In genomic region chr11:78180081-78180761, GRCm38 (mm10) we compare ENCODE assay signal across 9 mouse cellular contexts. TPM values are rescaled to one million over a fixed set of nuclear protein-coding genes. Genes with fewer than 3 reads are reported as not detected.
DNase-seq lines count a peak whose midpoint lies in the region; ATAC-seq lines count a peak whose summit lies in the region.
"Had no signal": no experiment of that assay in that cellular context is flagged by ENCODE, and none has a peak within 500 bp of the region (broad histone marks: within the 10 kb centered on the region; RNA-seq: fewer than 3 reads in every experiment).

No protein-coding gene starts in this region.

- DNase-seq in cerebellum, adult 9-11 months = peak; percentile 23
- no peak for DNase-seq in cerebellum, postnatal 10 days
- DNase-seq in liver, embryonic 11.5 days (ENCODE audit: low spot score) = no peak
- DNase-seq in liver = no peak
- peak; percentile 96 for DNase-seq in fat pad, adult 2 months (ENCODE audit: extremely low read depth, low read depth, low spot score)
- DNase-seq in layer of hippocampus, adult 18-20 months (ENCODE audit: low spot score in 2 of 2) = no peak
- DNase-seq in adrenal gland, postnatal 14 days = no peak
- DNase-seq: kidney, adult 18-20 months had no signal

- ATAC-seq in liver, embryonic 11.5 days (replicated peaks; ENCODE audit: low FRiP score) = no peak
- ATAC-seq in neural tube, embryonic 14.5 days (ENCODE audit: low read depth) = no peak

- H3K36me3 ChIP-seq in liver, embryonic 11.5 days (ENCODE audit: control insufficient read depth, insufficient read depth, low read length) = peaks cover 26% of the 10 kb centered on the region
- peaks cover 24% of the 10 kb centered on the region for H3K36me3 ChIP-seq in neural tube, embryonic 14.5 days (ENCODE audit: control insufficient read depth, insufficient read depth, low read length)

- peak overlapping the region; percentile 92 for H3K4me2 ChIP-seq in liver, embryonic 11.5 days
- H3K4me2 ChIP-seq in neural tube, embryonic 14.5 days (ENCODE audit: low read depth, low read length) = peak overlapping the region; percentile 53; the same call in 1 of the 2 replicates

- no peaks in the 10 kb centered on the region for H3K9me3 ChIP-seq in liver, embryonic 11.5 days (ENCODE audit: control insufficient read depth, low read length)
- H3K9me3 ChIP-seq in neural tube, embryonic 14.5 days (ENCODE audit: control insufficient read depth, low read length) = no peaks in the 10 kb centered on the region

- H3K9ac ChIP-seq in liver, embryonic 11.5 days (ENCODE audit: low read depth, low read length) = peak overlapping the region; percentile 95
- no peak overlapping the region for H3K9ac ChIP-seq in neural tube, embryonic 14.5 days (replicated peaks; ENCODE audit: low read depth, low read length)

- peaks cover 20% of the 10 kb centered on the region for H3K4me1 ChIP-seq in liver, embryonic 11.5 days (replicated peaks; ENCODE audit: control insufficient read depth, insufficient read depth, low read length)
- H3K4me1 ChIP-seq in neural tube, embryonic 14.5 days (ENCODE audit: control insufficient read depth, insufficient read depth, low read length) = peaks cover 32% of the 10 kb centered on the region

- 35% methylated on average over 6 of the region's 6 CpGs for WGBS in liver, embryonic 11.5 days
- 78% methylated on average over 6 of the region's 6 CpGs for WGBS in neural tube, embryonic 14.5 days

- peak overlapping the region; percentile 98 for H3K4me3 ChIP-seq in liver, embryonic 11.5 days (ENCODE audit: low read depth, low read length)
- no peak overlapping the region for H3K4me3 ChIP-seq in neural tube, embryonic 14.5 days (ENCODE audit: low read depth, low read length)

- H3K27me3 ChIP-seq in liver, embryonic 11.5 days (replicated peaks; ENCODE audit: control insufficient read depth, insufficient read depth, low read length) = no peaks in the 10 kb centered on the region
- H3K27me3 ChIP-seq in neural tube, embryonic 14.5 days (ENCODE audit: control insufficient read depth, insufficient read depth, low read length) = no peaks in the 10 kb centered on the region

- H3K27ac ChIP-seq in liver, embryonic 11.5 days (ENCODE audit: low read depth, low read length) = peak overlapping the region; percentile 56
- H3K27ac ChIP-seq in neural tube, embryonic 14.5 days (ENCODE audit: low read depth, low read length) = no peak overlapping the region

RNA-seq across cellular contexts. Expression of gene Rpl23a, which starts 3.2 kb away (rescaled TPM):
- 1,588 and 1,766 TPM in 2 replicates for polyA plus RNA-seq in liver, embryonic 11.5 days (2014; fragmentation: Nextera tagmentation; extraction: Ambion mirVana)
- polyA plus RNA-seq in neural tube, embryonic 14.5 days (2014; fragmentation: Nextera tagmentation; extraction: Ambion mirVana) = 906 and 951 TPM in 2 replicates
- total RNA-seq in layer of hippocampus, adult 18-20 months (2021) = 100 to 1,000 TPM; 770 to 803 TPM
- total RNA-seq in adrenal gland, postnatal 14 days (2021) = 1,759 and 1,890 TPM in 2 replicates

RNA-seq across cellular contexts. Expression of gene Tlcd1, which starts 3.7 kb away (rescaled TPM):
- 52.5 and 57.5 TPM in 2 replicates for polyA plus RNA-seq in liver, embryonic 11.5 days (2014; fragmentation: Nextera tagmentation; extraction: Ambion mirVana)
- 14.6 and 16.7 TPM in 2 replicates for polyA plus RNA-seq in neural tube, embryonic 14.5 days (2014; fragmentation: Nextera tagmentation; extraction: Ambion mirVana)
- total RNA-seq in layer of hippocampus, adult 18-20 months (2021) = 10 to 100 TPM; 16.8 to 17.5 TPM
- total RNA-seq in adrenal gland, postnatal 14 days (2021) = 36.4 and 46.4 TPM in 2 replicates

RNA-seq across cellular contexts. Expression of gene Nek8, which starts 3.7 kb away (rescaled TPM):
- 13.1 and 14.3 TPM in 2 replicates for polyA plus RNA-seq in liver, embryonic 11.5 days (2014; fragmentation: Nextera tagmentation; extraction: Ambion mirVana)
- polyA plus RNA-seq in neural tube, embryonic 14.5 days (2014; fragmentation: Nextera tagmentation; extraction: Ambion mirVana) = 3.9 and 6.1 TPM in 2 replicates
- 1 to 10 TPM; 2.6 to 4.1 TPM for total RNA-seq in layer of hippocampus, adult 18-20 months (2021)
- total RNA-seq in adrenal gland, postnatal 14 days (2021) = 8.5 and 9.0 TPM in 2 replicates

RNA-seq across cellular contexts. Expression of gene Rab34, which starts 8.0 kb away (rescaled TPM):
- polyA plus RNA-seq in liver, embryonic 11.5 days (2014; fragmentation: Nextera tagmentation; extraction: Ambion mirVana) = 42.6 and 45.3 TPM in 2 replicates
- 61.5 and 63.9 TPM in 2 replicates for polyA plus RNA-seq in neural tube, embryonic 14.5 days (2014; fragmentation: Nextera tagmentation; extraction: Ambion mirVana)
- 10 to 100 TPM; 22.5 to 25.8 TPM for total RNA-seq in layer of hippocampus, adult 18-20 months (2021)
- 89.2 and 92.2 TPM in 2 replicates for total RNA-seq in adrenal gland, postnatal 14 days (2021)

RNA-seq across cellular contexts. Expression of gene Proca1, which starts 13.0 kb away (rescaled TPM):
- 1.6 and 2.5 TPM in 2 replicates for polyA plus RNA-seq in liver, embryonic 11.5 days (2014; fragmentation: Nextera tagmentation; extraction: Ambion mirVana)
- 2.8 and 3.5 TPM in 2 replicates for polyA plus RNA-seq in neural tube, embryonic 14.5 days (2014; fragmentation: Nextera tagmentation; extraction: Ambion mirVana)
- 1 to 10 TPM; 3.4 to 4.4 TPM for total RNA-seq in layer of hippocampus, adult 18-20 months (2021)
- 17.6 and 26.3 TPM in 2 replicates for total RNA-seq in adrenal gland, postnatal 14 days (2021)

Comparison
In these comparisons a context has a peak if more than half of its experiments do, and no peak if none do; other contexts are left out.
1. DNase-seq: peak in cerebellum, adult 9-11 months (single experiment) and fat pad, adult 2 months (single experiment); none in cerebellum, postnatal 10 days (0 of 2), liver, embryonic 11.5 days (single experiment), liver (single experiment), layer of hippocampus, adult 18-20 months (0 of 2) and adrenal gland, postnatal 14 days (single experiment).